Mouse (Mus musculus) ovary, postnatal 36 days (tissue): Measurements from ENCODE around the gene Lipa.

Experiments used
- DNase-seq: peaks from one replicate; pipeline ENCODE4 v3.0.0; 2022; ENCODE audit warnings: low spot score, mixed read lengths

Gene Lipa

GRCm38 (mm10) chr19:34461451-34462019 lies 65.7 kb downstream of the Lipa start:
- no peak for DNase-seq

DNA sequence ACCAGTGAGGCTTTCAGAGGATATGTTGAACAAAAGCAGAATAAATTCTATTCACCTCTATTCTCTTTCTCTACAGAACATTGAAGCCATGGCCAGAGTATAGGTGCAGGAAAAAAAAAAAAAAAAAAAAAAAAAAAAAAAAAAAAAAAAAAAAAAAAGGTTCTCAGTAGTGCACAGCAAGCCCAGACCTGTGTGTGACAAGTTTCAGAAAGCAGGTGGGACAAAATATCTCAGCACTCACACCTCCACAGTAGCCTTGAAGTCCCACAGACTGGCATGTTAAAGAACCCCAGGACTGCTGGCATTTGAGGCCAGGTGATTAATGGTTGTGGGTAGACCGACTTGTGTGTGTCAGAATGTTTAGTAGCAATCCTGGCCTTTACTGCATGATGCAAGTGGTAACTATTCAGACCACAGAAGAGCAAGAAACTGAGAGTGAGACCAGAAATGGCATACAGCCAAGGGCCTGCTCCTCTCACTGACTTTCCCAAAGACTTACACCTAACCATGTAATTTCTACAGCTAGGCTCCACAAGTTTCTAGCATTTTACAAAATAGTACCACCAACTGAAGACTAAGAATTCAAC lies 76.4 kb downstream of the Lipa start:
- DNase-seq = no peak

GRCm38 (mm10) chr19:34448851-34449250 lies 78.4 kb downstream of the Lipa start:
- no peak for DNase-seq

- no peak for DNase-seq
These were observed 81.8 kb downstream of the Lipa start for GRCm38 (mm10) chr19:34445410-34446012.

GRCm38 (mm10) chr19:34444785-34445184 lies 82.5 kb downstream of the Lipa start:
- DNase-seq = no peak
